Mouse (Mus musculus): ENCODE measurements around the gene 9430007A20Rik. TPM values are rescaled to one million over a fixed set of nuclear protein-coding genes. Genes with fewer than 3 reads are reported as not detected.

The 9430007A20Rik gene
- not detected for total RNA-seq (2023)

GRCm38 (mm10) chr4:144519522-144519921, at the start of gene 9430007A20Rik:
9430007A20Rik (plus strand) TSS chr4:144519822.

GRCm38 (mm10) chr4:144565034-144565433, 45.4 kb downstream of the 9430007A20Rik start, which contains the start of gene Gm13124:
Gm13124 (minus strand) TSS chr4:144565134.

Other genes with a start within 250 kb of the 9430007A20Rik start
- not detected for gene Pramel5, start 239.3 kb upstream of the 9430007A20Rik start, total RNA-seq (2023)
- not detected for gene Gm13128, start 189.6 kb upstream of the 9430007A20Rik start, total RNA-seq (2023)
- gene Gm13119, start 161.9 kb upstream of the 9430007A20Rik start, total RNA-seq (2023) = not detected
- gene Pramef20, start 141.9 kb upstream of the 9430007A20Rik start, total RNA-seq (2023) = not detected
- not detected for gene Pramef12, start 111.4 kb upstream of the 9430007A20Rik start, total RNA-seq (2023)
- gene 1700012P22Rik, start 81.0 kb upstream of the 9430007A20Rik start, total RNA-seq (2023) = not detected
- not detected for gene Gm9944, start 66.5 kb upstream of the 9430007A20Rik start, total RNA-seq (2023)
- not detected for gene Aadacl3, start 56.1 kb upstream of the 9430007A20Rik start, total RNA-seq (2023)
- gene Gm13124, start 45.3 kb downstream of the 9430007A20Rik start, total RNA-seq (2023) = not detected
- not detected for gene Aadacl4, start 93.9 kb downstream of the 9430007A20Rik start, total RNA-seq (2023)
- gene Gm436, start 166.5 kb downstream of the 9430007A20Rik start, total RNA-seq (2023) = not detected
- gene Gm13178, start 201.6 kb downstream of the 9430007A20Rik start, total RNA-seq (2023) = not detected

All from neutrophil, adult 83 days (primary cell).